Mouse (Mus musculus): Measurements from ENCODE around the gene Gm4559. TPM values are rescaled to one million over a fixed set of nuclear protein-coding genes. Genes with fewer than 3 reads are reported as not detected.
"Not testable (repeated sequence)": the region's sequence is repeated elsewhere in the genome, so short reads cannot be mapped to it uniquely, and the experiment has no call there.

The Gm4559 gene
- polyA plus RNA-seq, 1 experiment: not detected

DNA sequence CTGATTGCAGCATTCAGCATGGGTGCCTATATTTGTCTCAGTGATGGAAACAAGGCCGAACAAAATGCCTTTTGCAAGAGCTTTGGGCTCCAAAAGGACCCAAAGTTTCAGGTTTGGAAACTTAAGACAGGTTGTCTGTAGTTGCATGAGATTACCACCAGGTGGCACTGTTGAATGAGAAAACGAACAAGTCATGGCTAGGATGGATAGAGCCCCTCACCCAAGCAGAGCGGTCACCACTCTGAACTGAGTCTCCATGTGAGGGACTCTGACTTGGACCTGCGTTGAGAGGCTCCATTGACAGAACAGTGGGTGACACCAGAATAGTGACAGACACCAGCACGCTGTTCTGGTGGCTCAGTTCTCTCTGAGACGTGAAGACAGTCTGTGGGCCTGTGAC, 42.4 kb upstream of the Gm4559 start:
- H3K27me3 ChIP-seq (ENCODE audit: control insufficient read depth, insufficient read depth, low read length): no peaks in the 10 kb centered on the region
- 41% methylated on average over 6 of the region's 6 CpGs for WGBS
- H3K27ac ChIP-seq (ENCODE audit: insufficient read depth, low read depth, low read length): no peak overlapping the region
- no peak overlapping the region for H3K4me3 ChIP-seq (ENCODE audit: low read depth, low read length)
- H3K36me3 ChIP-seq (ENCODE audit: control insufficient read depth, insufficient read depth, low read length): no peaks in the 10 kb centered on the region
- TF ChIP-seq CTCF (IDR thresholded peaks at IDR 0.05; ENCODE audit: extremely low read depth, insufficient read length, insufficient replicate concordance, low read depth, low read length) (peak; percentile 58; the same call in 1 of the 2 replicates), POLR2A (IDR thresholded peaks at IDR 0.05; ENCODE audit: low read depth, low read length) (no peak)
- no peaks in the 10 kb centered on the region for H3K4me1 ChIP-seq (ENCODE audit: control insufficient read depth, insufficient read depth, insufficient read length, low read length)

DNA sequence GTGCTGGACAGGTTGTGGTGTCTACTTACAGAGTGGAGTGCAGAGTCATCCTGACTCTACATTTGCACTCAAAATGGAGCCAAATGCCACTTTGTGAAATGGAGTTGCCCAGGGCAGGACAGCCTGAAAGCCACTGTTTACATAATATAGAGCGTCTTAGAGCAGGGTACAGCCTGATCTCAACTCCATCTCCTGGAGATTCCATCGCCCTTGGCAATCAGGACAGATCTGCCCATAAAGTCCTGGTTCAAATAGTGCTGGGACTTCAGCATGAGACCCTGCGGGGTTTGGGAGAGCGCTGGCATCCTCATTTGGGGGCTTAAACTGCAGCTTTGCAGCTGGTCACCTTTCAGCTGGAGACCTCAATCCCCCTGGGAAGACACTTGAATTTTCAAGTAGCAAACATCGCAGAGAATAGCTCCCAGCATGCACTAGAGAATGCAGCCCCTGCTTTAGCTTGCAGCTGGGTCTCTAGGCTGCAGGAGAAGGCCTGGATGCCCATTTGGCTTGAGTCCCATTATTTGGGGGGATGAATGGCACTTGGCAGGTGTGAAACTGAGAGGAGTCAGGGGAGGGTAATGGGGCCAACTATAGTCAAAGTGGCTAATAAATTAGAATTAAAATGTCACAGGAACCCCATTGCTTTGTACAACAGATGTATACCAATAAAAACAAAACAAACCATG, 40.6 kb upstream of the Gm4559 start:
- Histone ChIP-seq H3K36me3 (ENCODE audit: control insufficient read depth, insufficient read depth, low read length) (no peaks in the 10 kb centered on the region), H3K4me3 (ENCODE audit: low read depth, low read length) (no peak overlapping the region), H3K4me1 (ENCODE audit: control insufficient read depth, insufficient read depth, insufficient read length, low read length) (no peaks in the 10 kb centered on the region), H3K27me3 (ENCODE audit: control insufficient read depth, insufficient read depth, low read length) (no peaks in the 10 kb centered on the region), H3K27ac (ENCODE audit: insufficient read depth, low read depth, low read length) (no peak overlapping the region)
- WGBS: 61% methylated on average over 5 of the region's 5 CpGs
- TF ChIP-seq POLR2A (IDR thresholded peaks at IDR 0.05; ENCODE audit: low read depth, low read length) (no peak), CTCF (IDR thresholded peaks at IDR 0.05; ENCODE audit: extremely low read depth, insufficient read length, insufficient replicate concordance, low read depth, low read length) (no peak)

DNA sequence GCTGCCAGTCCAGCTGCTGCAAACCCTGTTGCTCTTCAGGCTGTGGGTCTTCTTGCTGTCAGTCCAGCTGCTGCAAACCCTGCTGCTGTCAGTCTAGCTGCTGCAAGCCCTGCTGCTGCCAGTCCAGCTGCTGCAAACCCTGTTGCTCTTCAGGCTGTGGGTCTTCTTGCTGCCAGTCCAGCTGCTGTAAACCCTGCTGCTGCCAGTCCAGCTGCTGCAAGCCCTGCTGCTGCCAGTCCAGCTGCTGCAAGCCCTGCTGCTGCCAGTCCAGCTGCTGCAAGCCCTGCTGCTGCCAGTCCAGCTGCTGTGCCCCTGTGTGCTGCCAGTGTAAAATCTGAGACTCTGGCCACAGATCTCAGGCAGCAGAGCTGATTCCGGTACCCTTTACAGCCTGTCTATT, 29.8 kb upstream of the Gm4559 start:
- not testable (repeated sequence) for H3K27ac ChIP-seq (ENCODE audit: insufficient read depth, low read depth, low read length); H3K36me3 ChIP-seq (ENCODE audit: control insufficient read depth, insufficient read depth, low read length); H3K4me1 ChIP-seq (ENCODE audit: control insufficient read depth, insufficient read depth, insufficient read length, low read length); H3K4me3 ChIP-seq (ENCODE audit: low read depth, low read length); H3K27me3 ChIP-seq (ENCODE audit: control insufficient read depth, insufficient read depth, low read length)
- 95% methylated on average over 1 of the region's 1 CpGs for WGBS

DNA sequence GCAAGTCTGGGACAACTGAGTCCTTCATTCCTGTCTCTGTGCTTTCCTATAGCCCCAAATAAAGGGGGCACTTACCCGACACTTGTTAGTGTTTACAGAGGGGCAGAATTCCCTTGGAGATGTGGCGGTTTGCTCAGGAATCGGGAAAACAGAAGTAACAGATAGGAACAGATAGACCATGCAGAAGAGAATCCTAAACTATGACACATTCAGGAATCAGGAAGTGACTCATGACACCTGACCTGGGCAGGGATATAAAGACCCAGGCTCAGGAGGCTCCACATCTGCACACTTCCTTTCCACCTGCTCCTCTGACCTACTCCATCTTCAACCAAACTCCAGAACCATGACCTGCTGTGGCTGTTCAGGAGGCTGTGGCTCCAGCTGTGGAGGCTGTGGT, 29.1 kb upstream of the Gm4559 start, which contains the start of gene Krtap5-4:
Krtap5-4 (plus strand) TSS at position 301 of the 400 bp plus-strand sequence.
- Histone ChIP-seq H3K36me3 (ENCODE audit: control insufficient read depth, insufficient read depth, low read length) (no peaks in the 10 kb centered on the region), H3K4me1 (ENCODE audit: control insufficient read depth, insufficient read depth, insufficient read length, low read length) (no peaks in the 10 kb centered on the region), H3K27me3 (ENCODE audit: control insufficient read depth, insufficient read depth, low read length) (peaks cover 6% of the 10 kb centered on the region), H3K27ac (ENCODE audit: insufficient read depth, low read depth, low read length) (no peak within 1 kb of the TSS), H3K4me3 (ENCODE audit: low read depth, low read length) (no peak within 1 kb of the TSS)
- 17% methylated on average over 3 of the region's 3 CpGs for WGBS
- TF ChIP-seq POLR2A (IDR thresholded peaks at IDR 0.05; ENCODE audit: low read depth, low read length): no peak
- TF ChIP-seq CTCF (IDR thresholded peaks at IDR 0.05; ENCODE audit: extremely low read depth, insufficient read length, insufficient replicate concordance, low read depth, low read length): no peak

DNA sequence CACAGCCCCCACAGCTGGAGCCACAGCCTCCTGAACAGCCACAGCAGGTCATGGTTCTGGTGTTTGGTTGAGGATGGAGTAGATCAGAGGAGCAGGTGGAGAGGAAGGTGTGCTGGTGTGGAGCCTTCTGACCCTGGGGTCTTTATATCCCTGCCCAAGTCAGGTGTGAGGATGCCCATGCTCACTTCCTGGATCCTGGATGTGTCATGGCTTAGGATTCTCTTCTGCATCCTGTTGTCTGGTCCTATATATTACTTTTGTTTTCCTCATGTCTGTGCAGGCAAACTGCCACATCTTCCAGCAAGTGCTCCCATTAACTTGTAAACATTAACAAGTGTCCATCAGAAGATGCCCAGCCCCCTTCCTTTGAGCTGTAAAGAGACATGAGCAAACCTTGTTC, 22.9 kb upstream of the Gm4559 start, which contains the start of gene Krtap5-1:
Krtap5-1 (minus strand) TSS at position 101 of the 400 bp plus-strand sequence.
- H3K27me3 ChIP-seq (ENCODE audit: control insufficient read depth, insufficient read depth, low read length); H3K36me3 ChIP-seq (ENCODE audit: control insufficient read depth, insufficient read depth, low read length); H3K4me3 ChIP-seq (ENCODE audit: low read depth, low read length); H3K4me1 ChIP-seq (ENCODE audit: control insufficient read depth, insufficient read depth, insufficient read length, low read length); H3K27ac ChIP-seq (ENCODE audit: insufficient read depth, low read depth, low read length): not testable (repeated sequence)

DNA sequence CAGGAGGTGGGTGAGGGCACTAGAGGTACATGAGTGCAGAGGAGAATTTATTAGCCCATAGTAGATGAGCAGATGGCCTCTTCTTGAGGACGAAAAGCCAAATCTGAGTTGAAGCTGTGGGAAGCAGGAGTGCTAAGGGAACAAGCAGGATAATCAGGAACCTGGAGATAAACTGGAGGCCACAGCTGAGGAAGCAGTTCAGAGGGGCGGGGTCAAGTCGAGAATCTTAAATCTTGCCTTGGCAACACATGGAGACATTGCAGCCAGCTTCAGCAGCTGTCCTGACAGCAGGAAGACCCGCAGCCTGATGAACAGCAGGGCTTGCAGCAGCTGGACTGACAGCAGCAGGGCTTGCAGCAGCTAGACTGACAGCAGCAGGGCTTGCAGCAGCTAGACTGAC, 21.9 kb upstream of the Gm4559 start:
- WGBS: 11% methylated on average over 4 of the region's 4 CpGs
- H3K27ac ChIP-seq (ENCODE audit: insufficient read depth, low read depth, low read length); H3K4me3 ChIP-seq (ENCODE audit: low read depth, low read length); H3K4me1 ChIP-seq (ENCODE audit: control insufficient read depth, insufficient read depth, insufficient read length, low read length); H3K36me3 ChIP-seq (ENCODE audit: control insufficient read depth, insufficient read depth, low read length); H3K27me3 ChIP-seq (ENCODE audit: control insufficient read depth, insufficient read depth, low read length): not testable (repeated sequence)

DNA sequence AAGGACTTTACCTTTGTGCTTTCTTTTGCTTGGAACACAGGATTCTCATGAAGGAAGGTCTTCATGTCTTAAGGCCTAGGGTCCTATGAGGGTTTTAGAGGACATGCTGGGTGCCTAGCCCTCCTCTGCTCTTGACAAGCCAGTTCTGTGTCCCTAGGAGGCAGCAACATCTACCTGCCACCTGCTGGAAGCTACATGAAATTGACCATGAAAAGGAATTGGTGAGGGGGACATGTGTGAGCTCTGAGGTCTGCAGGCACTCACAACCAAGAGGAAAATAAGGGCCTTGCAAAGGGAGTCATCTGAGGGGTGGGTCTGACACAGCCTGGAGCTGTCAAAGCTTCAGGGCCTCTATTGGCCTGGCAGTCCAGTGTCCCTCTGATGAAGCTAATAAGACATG, 21.3 kb upstream of the Gm4559 start:
- Histone ChIP-seq H3K36me3 (ENCODE audit: control insufficient read depth, insufficient read depth, low read length) (no peaks in the 10 kb centered on the region), H3K27ac (ENCODE audit: insufficient read depth, low read depth, low read length) (no peak overlapping the region), H3K4me1 (ENCODE audit: control insufficient read depth, insufficient read depth, insufficient read length, low read length) (no peaks in the 10 kb centered on the region), H3K27me3 (ENCODE audit: control insufficient read depth, insufficient read depth, low read length) (peaks cover 3% of the 10 kb centered on the region; the same call in 1 of the 2 replicates), H3K4me3 (ENCODE audit: low read depth, low read length) (no peak overlapping the region)
- TF ChIP-seq CTCF (IDR thresholded peaks at IDR 0.05; ENCODE audit: extremely low read depth, insufficient read length, insufficient replicate concordance, low read depth, low read length) (no peak), POLR2A (IDR thresholded peaks at IDR 0.05; ENCODE audit: low read depth, low read length) (no peak)

DNA sequence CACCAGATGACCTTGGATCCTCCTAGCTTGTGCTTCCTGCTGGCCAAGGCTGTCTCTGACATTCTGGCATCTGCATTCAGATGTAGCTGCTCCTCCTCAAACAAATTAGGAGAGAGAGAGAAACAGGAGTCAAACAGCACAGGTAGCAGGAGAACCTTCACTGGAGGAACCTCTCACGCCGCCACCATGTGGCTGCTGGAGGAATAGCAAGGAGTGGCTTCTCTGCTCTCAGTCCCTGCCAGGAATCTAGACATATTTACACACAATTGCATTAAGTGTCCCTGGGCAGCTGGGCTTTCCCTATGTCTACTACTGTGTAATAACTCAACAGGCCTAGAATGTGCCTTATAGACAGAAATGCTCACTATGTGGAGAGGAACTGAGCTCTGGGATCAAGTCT, 19.7 kb upstream of the Gm4559 start:
- H3K27me3 ChIP-seq (ENCODE audit: control insufficient read depth, insufficient read depth, low read length); H3K4me3 ChIP-seq (ENCODE audit: low read depth, low read length); H3K27ac ChIP-seq (ENCODE audit: insufficient read depth, low read depth, low read length); H3K4me1 ChIP-seq (ENCODE audit: control insufficient read depth, insufficient read depth, insufficient read length, low read length); H3K36me3 ChIP-seq (ENCODE audit: control insufficient read depth, insufficient read depth, low read length): not testable (repeated sequence)
- WGBS: 4% methylated on average over 2 of the region's 2 CpGs
- TF ChIP-seq CTCF (IDR thresholded peaks at IDR 0.05; ENCODE audit: extremely low read depth, insufficient read length, insufficient replicate concordance, low read depth, low read length): peak; percentile 49; the same call in 1 of the 2 replicates

DNA sequence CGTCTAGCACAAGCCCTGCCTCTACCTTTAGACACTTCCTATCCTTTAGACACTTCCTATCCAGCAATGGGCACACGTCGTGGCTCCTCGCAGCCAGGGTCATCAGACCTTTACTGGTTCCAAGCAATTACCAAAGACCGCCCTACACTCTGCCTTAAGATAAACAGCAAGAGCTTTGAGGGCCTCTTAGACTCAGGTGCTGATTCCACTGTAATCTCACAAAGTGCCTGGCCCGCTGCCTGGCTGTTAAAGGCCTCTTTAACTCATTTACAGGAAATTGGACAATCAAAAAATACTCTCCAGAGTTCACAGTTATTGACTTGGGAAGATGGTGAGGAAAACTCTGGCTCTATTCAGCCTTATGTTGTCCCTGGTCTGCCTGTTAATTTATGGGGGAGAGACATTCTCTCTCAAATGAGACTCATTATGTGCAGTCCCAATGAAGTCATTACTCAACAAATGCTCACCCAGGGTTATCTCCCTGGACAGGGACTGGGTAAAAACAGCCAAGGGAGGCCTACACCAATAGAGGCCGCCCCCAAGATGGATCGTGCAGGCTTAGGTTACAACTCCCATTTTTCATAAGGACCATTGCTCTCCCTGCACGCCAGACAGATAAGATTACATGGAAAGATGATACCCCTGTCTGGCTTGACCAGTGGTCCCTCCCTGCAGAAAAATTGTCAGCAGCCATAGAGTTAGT, 11.9 kb upstream of the Gm4559 start:
- not testable (repeated sequence) for H3K36me3 ChIP-seq (ENCODE audit: control insufficient read depth, insufficient read depth, low read length)
- whole genome bisulfite sequencing: 36% methylated on average over 9 of the region's 9 CpGs

More for the DNA sequence above, 11.9 kb upstream of the Gm4559 start:
- H3K4me1 ChIP-seq (ENCODE audit: control insufficient read depth, insufficient read depth, insufficient read length, low read length); H3K27ac ChIP-seq (ENCODE audit: insufficient read depth, low read depth, low read length); H3K4me3 ChIP-seq (ENCODE audit: low read depth, low read length); H3K27me3 ChIP-seq (ENCODE audit: control insufficient read depth, insufficient read depth, low read length): not testable (repeated sequence)

Measured in small intestine, adult 2 months (tissue).